In the genomic region with DNA sequence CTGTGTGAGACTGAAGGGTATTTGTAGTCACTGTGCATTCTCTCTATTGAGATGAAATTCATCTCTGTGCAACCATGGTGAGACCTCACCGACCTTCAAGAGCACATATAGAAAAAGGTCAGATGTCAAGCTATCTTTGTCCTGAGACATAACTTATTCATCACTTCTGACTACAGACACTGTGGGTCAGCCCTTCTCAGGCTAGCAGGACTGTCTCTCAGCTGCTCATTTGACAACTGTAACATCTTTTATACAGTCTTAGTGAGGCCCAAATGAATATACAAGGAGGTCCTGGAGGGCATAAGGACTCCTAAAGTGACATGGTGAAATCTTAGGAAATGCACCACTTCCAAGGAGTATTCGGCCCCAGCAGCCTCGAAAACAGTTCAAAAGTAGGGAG, we compare ENCODE assay signal across 26 mouse cellular contexts.
DNase-seq lines count a peak whose midpoint lies in the region; ATAC-seq lines count a peak whose summit lies in the region.
"Had no signal": no experiment of that assay in that cellular context is flagged by ENCODE, and none has a peak within 500 bp of the region (broad histone marks: within the 10 kb centered on the region; RNA-seq: fewer than 3 reads in every experiment).

No protein-coding gene starts in this region.

- no peaks in the 10 kb centered on the region for H3K27me3 ChIP-seq in hindbrain, embryonic 11.5 days (ENCODE audit: control insufficient read depth, insufficient read depth, low read length)
- H3K27me3 ChIP-seq in hindbrain, embryonic 13.5 days: no peaks in the 10 kb centered on the region
- H3K27me3 ChIP-seq in midbrain, embryonic 11.5 days (ENCODE audit: control insufficient read depth, insufficient read depth, low read length): no peaks in the 10 kb centered on the region
- H3K27me3 ChIP-seq in midbrain, embryonic 14.5 days (ENCODE audit: control insufficient read depth, insufficient read depth, low read length): no peaks in the 10 kb centered on the region
- H3K27me3 ChIP-seq in intestine, embryonic 16.5 days (replicated peaks; ENCODE audit: control insufficient read depth, insufficient read depth, low read length): no peaks in the 10 kb centered on the region
- H3K27me3 ChIP-seq: CH12.LX; embryonic facial prominence, embryonic 12.5 days; forebrain, embryonic 13.5 days; forebrain, embryonic 15.5 days had no signal

- H3K27ac ChIP-seq in hindbrain, embryonic 11.5 days (ENCODE audit: low read depth, low read length): no peak overlapping the region
- H3K27ac ChIP-seq in hindbrain, embryonic 13.5 days: no peak overlapping the region
- no peak overlapping the region for H3K27ac ChIP-seq in midbrain, embryonic 11.5 days (ENCODE audit: low read depth, low read length)
- no peak overlapping the region for H3K27ac ChIP-seq in midbrain, embryonic 14.5 days (replicated peaks; ENCODE audit: low read depth, low read length)
- H3K27ac ChIP-seq in intestine, embryonic 16.5 days (ENCODE audit: low read length): no peak overlapping the region
- H3K27ac ChIP-seq: embryonic facial prominence, embryonic 10.5 days; embryonic facial prominence, embryonic 12.5 days; forebrain, embryonic 13.5 days; forebrain, embryonic 15.5 days had no signal

- no peaks in the 10 kb centered on the region for H3K4me1 ChIP-seq in hindbrain, embryonic 11.5 days (replicated peaks; ENCODE audit: control insufficient read depth, insufficient read depth, low read length)
- H3K4me1 ChIP-seq in hindbrain, embryonic 13.5 days (replicated peaks): 0 out of 2 replicates have a peak, but pooled peaks cover 4% of the 10 kb centered on the region
- H3K4me1 ChIP-seq in midbrain, embryonic 11.5 days (ENCODE audit: control insufficient read depth, insufficient read depth, low read length): no peaks in the 10 kb centered on the region
- no peaks in the 10 kb centered on the region for H3K4me1 ChIP-seq in midbrain, embryonic 14.5 days (ENCODE audit: control insufficient read depth, insufficient read depth, low read length)
- no peaks in the 10 kb centered on the region for H3K4me1 ChIP-seq in intestine, embryonic 16.5 days (ENCODE audit: control insufficient read depth, insufficient read depth, low read length)
- H3K4me1 ChIP-seq: embryonic facial prominence, embryonic 12.5 days; forebrain, embryonic 13.5 days; forebrain, embryonic 15.5 days had no signal

- peak; percentile 77 for ATAC-seq in hindbrain, embryonic 11.5 days (ENCODE audit: low FRiP score)
- ATAC-seq in hindbrain, embryonic 13.5 days (ENCODE audit: low FRiP score): no peak
- ATAC-seq in midbrain, embryonic 11.5 days (ENCODE audit: low FRiP score): peak; percentile 20; the same call in 1 of the 2 replicates
- ATAC-seq in midbrain, embryonic 14.5 days (ENCODE audit: low FRiP score, low TSS enrichment): no peak
- ATAC-seq in intestine, embryonic 16.5 days: no peak
- ATAC-seq: activated CD4-positive, CD25-positive, alpha-beta regulatory T cell, adult 4 months; CD4-positive, CD25-positive, alpha-beta regulatory T cell, adult 4 months; forebrain, embryonic 13.5 days; forebrain, embryonic 15.5 days; forebrain, postnatal 0 days; Patski had no signal

- no peaks in the 10 kb centered on the region for H3K36me3 ChIP-seq in hindbrain, embryonic 11.5 days (ENCODE audit: control insufficient read depth, insufficient read depth, low read length)
- no peaks in the 10 kb centered on the region for H3K36me3 ChIP-seq in hindbrain, embryonic 13.5 days
- H3K36me3 ChIP-seq in midbrain, embryonic 11.5 days (ENCODE audit: control insufficient read depth, insufficient read depth, low read length): no peaks in the 10 kb centered on the region
- H3K36me3 ChIP-seq in midbrain, embryonic 14.5 days (ENCODE audit: control insufficient read depth, insufficient read depth, low read length): no peaks in the 10 kb centered on the region
- H3K36me3 ChIP-seq in intestine, embryonic 16.5 days (ENCODE audit: control insufficient read depth, insufficient read depth, low read length): no peaks in the 10 kb centered on the region
- H3K36me3 ChIP-seq: embryonic facial prominence, embryonic 10.5 days; embryonic facial prominence, embryonic 12.5 days; forebrain, embryonic 15.5 days; G1E had no signal

- DNase-seq in embryo, embryonic 10 days (ENCODE audit: low spot score): peak; percentile 31
- DNase-seq in embryo, embryonic 11 days: no peak
- no peak for DNase-seq in hindbrain, embryonic 11.5 days (ENCODE audit: low spot score)
- DNase-seq in midbrain, embryonic 11.5 days (ENCODE audit: low spot score, missing footprints): no peak
- DNase-seq in midbrain, embryonic 14.5 days: no peak
- DNase-seq: adrenal gland, adult 8-10 months; adrenal gland, postnatal 14 days; adrenal gland, postnatal 36 days; B cell, adult 2 months; cerebellum, adult 11-12 months; cerebellum, adult 2 months; cerebellum, adult 9-10 months; cerebellum, postnatal 10 days; cerebellum, postnatal 25 days; forebrain, postnatal 0 days had no signal

- H3K9me3 ChIP-seq in hindbrain, embryonic 11.5 days (ENCODE audit: control insufficient read depth, low read length): no peaks in the 10 kb centered on the region
- H3K9me3 ChIP-seq in hindbrain, embryonic 13.5 days: no peaks in the 10 kb centered on the region
- no peaks in the 10 kb centered on the region for H3K9me3 ChIP-seq in midbrain, embryonic 11.5 days (ENCODE audit: control insufficient read depth, low read length)
- H3K9me3 ChIP-seq in midbrain, embryonic 14.5 days (ENCODE audit: control insufficient read depth, low read length): no peaks in the 10 kb centered on the region
- no peaks in the 10 kb centered on the region for H3K9me3 ChIP-seq in intestine, embryonic 16.5 days (ENCODE audit: control insufficient read depth, low read length)
- H3K9me3 ChIP-seq: embryonic facial prominence, embryonic 10.5 days; embryonic facial prominence, embryonic 12.5 days; forebrain, embryonic 13.5 days; forebrain, embryonic 15.5 days; G1E had no signal

- H3K4me3 ChIP-seq in hindbrain, embryonic 11.5 days (ENCODE audit: low read depth, low read length): no peak overlapping the region
- no peak overlapping the region for H3K4me3 ChIP-seq in hindbrain, embryonic 13.5 days
- no peak overlapping the region for H3K4me3 ChIP-seq in midbrain, embryonic 11.5 days (ENCODE audit: low read depth, low read length)
- H3K4me3 ChIP-seq in midbrain, embryonic 14.5 days (replicated peaks; ENCODE audit: low read depth, low read length): no peak overlapping the region
- no peak overlapping the region for H3K4me3 ChIP-seq in intestine, embryonic 16.5 days (ENCODE audit: low read length)
- H3K4me3 ChIP-seq: embryonic facial prominence, embryonic 10.5 days; embryonic facial prominence, embryonic 12.5 days; forebrain, embryonic 13.5 days; forebrain, embryonic 15.5 days had no signal

- whole genome bisulfite sequencing in hindbrain, embryonic 11.5 days: 30% methylated on average over 3 of the region's 3 CpGs
- WGBS in hindbrain, embryonic 13.5 days: 30% methylated on average over 3 of the region's 3 CpGs
- WGBS in midbrain, embryonic 11.5 days: 65% methylated on average over 3 of the region's 3 CpGs
- 48% methylated on average over 3 of the region's 3 CpGs for WGBS in midbrain, embryonic 14.5 days
- 69% methylated on average over 3 of the region's 3 CpGs for WGBS in intestine, embryonic 16.5 days

- H3K4me2 ChIP-seq in hindbrain, embryonic 11.5 days (replicated peaks; ENCODE audit: low read depth, low read length): no peak overlapping the region
- no peak overlapping the region for H3K4me2 ChIP-seq in hindbrain, embryonic 13.5 days
- no peak overlapping the region for H3K4me2 ChIP-seq in midbrain, embryonic 11.5 days
- H3K4me2 ChIP-seq in midbrain, embryonic 14.5 days (ENCODE audit: low read length): no peak overlapping the region
- no peak overlapping the region for H3K4me2 ChIP-seq in intestine, embryonic 16.5 days (ENCODE audit: low read depth, low read length)
- H3K4me2 ChIP-seq: embryonic facial prominence, embryonic 12.5 days; forebrain, embryonic 13.5 days; forebrain, embryonic 15.5 days had no signal

- H3K9ac ChIP-seq in hindbrain, embryonic 11.5 days (ENCODE audit: low read depth, low read length): no peak overlapping the region
- H3K9ac ChIP-seq in hindbrain, embryonic 13.5 days: no peak overlapping the region
- no peak overlapping the region for H3K9ac ChIP-seq in midbrain, embryonic 11.5 days (ENCODE audit: low read length)
- H3K9ac ChIP-seq in midbrain, embryonic 14.5 days (replicated peaks; ENCODE audit: low read length): no peak overlapping the region
- H3K9ac ChIP-seq in intestine, embryonic 16.5 days (ENCODE audit: low read depth, low read length): no peak overlapping the region
- H3K9ac ChIP-seq: embryonic facial prominence, embryonic 12.5 days; forebrain, embryonic 13.5 days; forebrain, embryonic 15.5 days; forebrain, postnatal 0 days had no signal

Comparison
In these comparisons a context has a peak if more than half of its experiments do, and no peak if none do; other contexts are left out.
1. ATAC-seq: peak in hindbrain, embryonic 11.5 days (single experiment) and midbrain, embryonic 11.5 days (single experiment); none in hindbrain, embryonic 13.5 days (single experiment), midbrain, embryonic 14.5 days (single experiment) and intestine, embryonic 16.5 days (single experiment).